Mouse (Mus musculus): ENCODE results near the gene Mylpf. TPM values are rescaled to one million over a fixed set of nuclear protein-coding genes. Genes with fewer than 3 reads are reported as not detected.
"Not testable (repeated sequence)": the region's sequence is repeated elsewhere in the genome, so short reads cannot be mapped to it uniquely, and the experiment has no call there.

Gene Mylpf
- polyA plus RNA-seq, 1 experiment, result 12.3 TPM

GRCm38 (mm10) chr7:127243870-127244657 lies 35.4 kb downstream of the Mylpf start, which contains the start of gene Zfp771:
TSS of gene Zfp771 (plus strand) at chr7:127244274.
- peak; percentile 93 for DNase-seq
- Histone ChIP-seq H3K27me3 (ENCODE audit: control insufficient read depth, insufficient read depth, low read length) (no peaks in the 10 kb centered on the region), H3K4me3 (ENCODE audit: control insufficient read depth, insufficient read depth, low read length) (peak within 1 kb of the TSS; percentile 81), H3K36me3 (ENCODE audit: control insufficient read depth, insufficient read depth, low read length) (no peaks in the 10 kb centered on the region), H3K4me1 (replicated peaks; ENCODE audit: control insufficient read depth, insufficient read depth, low read length) (peaks cover 13% of the 10 kb centered on the region), H3K27ac (ENCODE audit: control insufficient read depth, insufficient read depth, low read length) (0 out of 2 replicates have a peak within 1 kb of the TSS, but pooled peaks have one; percentile 8)
- TF ChIP-seq CTCF (IDR thresholded peaks at IDR 0.05; ENCODE audit: borderline replicate concordance, control insufficient read depth, extremely low read depth, insufficient read depth, low read length, poor library complexity) (0 out of 2 replicates have a peak, but pooled peaks have one; percentile 41), POLR2A (IDR thresholded peaks at IDR 0.05; ENCODE audit: control insufficient read depth, extremely low read depth, insufficient read depth, low read length, poor library complexity) (peak; percentile 71; the same call in 1 of the 2 replicates)
- under 1% methylated on average over 56 of the region's 56 CpGs for WGBS

GRCm38 (mm10) chr7:127244658-127245510 lies 36.2 kb downstream of the Mylpf start:
- H3K36me3 ChIP-seq (ENCODE audit: control insufficient read depth, insufficient read depth, low read length), result no peaks in the 10 kb centered on the region
- H3K4me1 ChIP-seq (replicated peaks; ENCODE audit: control insufficient read depth, insufficient read depth, low read length), result peaks cover 13% of the 10 kb centered on the region
- H3K27ac ChIP-seq (ENCODE audit: control insufficient read depth, insufficient read depth, low read length), result no peak overlapping the region
- TF ChIP-seq CTCF (IDR thresholded peaks at IDR 0.05; ENCODE audit: borderline replicate concordance, control insufficient read depth, extremely low read depth, insufficient read depth, low read length, poor library complexity), result no peak
- no peak; the same call in 1 of the 2 replicates for TF ChIP-seq POLR2A (IDR thresholded peaks at IDR 0.05; ENCODE audit: control insufficient read depth, extremely low read depth, insufficient read depth, low read length, poor library complexity)
- H3K4me3 ChIP-seq (ENCODE audit: control insufficient read depth, insufficient read depth, low read length), result peak overlapping the region; percentile 81
- WGBS, result 14% methylated on average over 32 of the region's 33 CpGs
- DNase-seq, result no peak
- H3K27me3 ChIP-seq (ENCODE audit: control insufficient read depth, insufficient read depth, low read length), result no peaks in the 10 kb centered on the region

GRCm38 (mm10) chr7:127250511-127250910 lies 41.8 kb downstream of the Mylpf start:
- not testable (repeated sequence) for H3K4me3 ChIP-seq (ENCODE audit: control insufficient read depth, insufficient read depth, low read length); H3K27me3 ChIP-seq (ENCODE audit: control insufficient read depth, insufficient read depth, low read length); DNase-seq; H3K4me1 ChIP-seq (replicated peaks; ENCODE audit: control insufficient read depth, insufficient read depth, low read length); H3K27ac ChIP-seq (ENCODE audit: control insufficient read depth, insufficient read depth, low read length); H3K36me3 ChIP-seq (ENCODE audit: control insufficient read depth, insufficient read depth, low read length)
- 98% methylated on average over 8 of the region's 8 CpGs for whole genome bisulfite sequencing

- peak; percentile 58 for DNase-seq
- TF ChIP-seq POLR2A (IDR thresholded peaks at IDR 0.05; ENCODE audit: control insufficient read depth, extremely low read depth, insufficient read depth, low read length, poor library complexity), result no peak
- TF ChIP-seq CTCF (IDR thresholded peaks at IDR 0.05; ENCODE audit: borderline replicate concordance, control insufficient read depth, extremely low read depth, insufficient read depth, low read length, poor library complexity), result no peak
- WGBS, result 80% methylated on average over 2 of the region's 2 CpGs
Measured at GRCm38 (mm10) chr7:127252414-127252813, 43.7 kb downstream of the Mylpf start.

GRCm38 (mm10) chr7:127253341-127253740 lies 44.7 kb downstream of the Mylpf start:
- DNase-seq, result no peak
- WGBS, result 77% methylated on average over 6 of the region's 6 CpGs
- Histone ChIP-seq H3K36me3 (ENCODE audit: control insufficient read depth, insufficient read depth, low read length) (no peaks in the 10 kb centered on the region), H3K4me1 (replicated peaks; ENCODE audit: control insufficient read depth, insufficient read depth, low read length) (peaks cover 7% of the 10 kb centered on the region), H3K27me3 (ENCODE audit: control insufficient read depth, insufficient read depth, low read length) (no peaks in the 10 kb centered on the region), H3K27ac (ENCODE audit: control insufficient read depth, insufficient read depth, low read length) (no peak overlapping the region), H3K4me3 (ENCODE audit: control insufficient read depth, insufficient read depth, low read length) (peak overlapping the region; percentile 64)
- TF ChIP-seq CTCF (IDR thresholded peaks at IDR 0.05; ENCODE audit: borderline replicate concordance, control insufficient read depth, extremely low read depth, insufficient read depth, low read length, poor library complexity), result no peak
- TF ChIP-seq POLR2A (IDR thresholded peaks at IDR 0.05; ENCODE audit: control insufficient read depth, extremely low read depth, insufficient read depth, low read length, poor library complexity), result no peak

More at GRCm38 (mm10) chr7:127252414-127252813, 43.7 kb downstream of the Mylpf start:
- Histone ChIP-seq H3K4me3 (ENCODE audit: control insufficient read depth, insufficient read depth, low read length) (no peak overlapping the region), H3K27me3 (ENCODE audit: control insufficient read depth, insufficient read depth, low read length) (no peaks in the 10 kb centered on the region), H3K4me1 (replicated peaks; ENCODE audit: control insufficient read depth, insufficient read depth, low read length) (peaks cover 7% of the 10 kb centered on the region), H3K36me3 (ENCODE audit: control insufficient read depth, insufficient read depth, low read length) (no peaks in the 10 kb centered on the region), H3K27ac (ENCODE audit: control insufficient read depth, insufficient read depth, low read length) (no peak overlapping the region)

Measured in thymus, adult 2 months (tissue).